Mouse (Mus musculus): ENCODE data around the gene 4632433K11Rik. TPM values are rescaled to one million over a fixed set of nuclear protein-coding genes. Genes with fewer than 3 reads are reported as not detected.
"Not testable (repeated sequence)": the region's sequence is repeated elsewhere in the genome, so short reads cannot be mapped to it uniquely, and the experiment has no call there.

Gene 4632433K11Rik
- total RNA-seq, 2 experiments from 2014 or later = not detected

GRCm38 (mm10) chr7:5052931-5053343, 19.0 kb downstream of the 4632433K11Rik start:
- ATAC-seq (replicated peaks; ENCODE audit: low FRiP score, poor library complexity, severe bottlenecking) = no peak

DNA sequence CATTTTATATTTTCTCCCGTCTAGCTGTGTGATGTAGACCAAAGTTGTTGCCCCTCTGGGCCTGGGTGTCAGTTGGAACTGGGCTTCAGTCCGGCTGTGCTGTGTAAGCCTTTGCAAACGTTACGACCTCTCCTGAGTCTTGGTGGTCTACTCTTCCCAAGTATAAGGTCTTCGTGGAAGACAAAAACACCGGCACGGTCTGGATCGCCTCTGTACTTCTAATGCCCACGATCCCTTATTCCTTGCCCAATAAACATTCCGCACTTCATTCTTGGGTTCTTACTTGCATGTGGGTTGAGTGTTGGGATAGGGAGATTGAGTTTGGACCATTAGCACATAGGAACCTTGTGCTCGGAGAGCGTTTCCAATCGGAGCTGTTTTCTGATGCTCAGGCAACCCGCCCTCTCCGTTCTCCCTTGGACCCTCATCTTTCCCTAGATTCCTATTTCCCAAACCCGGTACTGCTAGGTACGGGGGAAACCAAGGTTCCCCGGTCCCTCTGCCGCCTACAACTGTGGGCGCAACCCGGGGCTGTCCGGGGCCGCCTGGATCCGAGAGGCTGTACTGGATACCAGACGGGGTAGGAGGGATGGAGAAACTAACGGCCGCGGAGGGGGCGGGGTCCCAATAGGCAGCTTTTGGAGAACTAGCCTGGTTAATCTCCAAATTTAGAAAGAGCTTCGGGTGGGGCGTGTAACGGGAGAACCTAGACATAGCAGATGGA, 19.7 kb downstream of the 4632433K11Rik start:
- ATAC-seq (replicated peaks; ENCODE audit: low FRiP score, poor library complexity, severe bottlenecking) = no peak

GRCm38 (mm10) chr7:5056651-5057263, 22.8 kb downstream of the 4632433K11Rik start:
- no peak for ATAC-seq (replicated peaks; ENCODE audit: low FRiP score, poor library complexity, severe bottlenecking)

DNA sequence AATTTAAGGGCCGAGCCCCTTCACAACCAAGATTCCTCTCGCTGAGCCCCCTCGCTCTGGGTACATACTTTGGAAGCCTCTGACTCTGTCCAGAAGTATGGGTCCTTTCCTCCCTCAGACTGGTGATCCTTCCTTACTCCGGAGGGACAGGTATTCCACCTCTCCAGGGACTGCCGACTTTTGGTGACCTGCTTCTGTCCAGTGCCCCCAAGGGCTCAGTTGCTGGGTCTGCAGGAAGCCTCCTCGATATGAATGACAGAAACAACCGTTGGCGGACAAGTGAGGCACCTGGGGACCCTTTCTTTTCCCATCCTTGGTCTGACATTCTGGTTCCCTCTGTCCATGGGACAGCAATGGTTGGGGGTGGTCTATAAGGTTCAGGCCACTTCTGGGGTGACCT, 23.5 kb downstream of the 4632433K11Rik start:
- no peak for ATAC-seq (replicated peaks; ENCODE audit: low FRiP score, poor library complexity, severe bottlenecking)

DNA sequence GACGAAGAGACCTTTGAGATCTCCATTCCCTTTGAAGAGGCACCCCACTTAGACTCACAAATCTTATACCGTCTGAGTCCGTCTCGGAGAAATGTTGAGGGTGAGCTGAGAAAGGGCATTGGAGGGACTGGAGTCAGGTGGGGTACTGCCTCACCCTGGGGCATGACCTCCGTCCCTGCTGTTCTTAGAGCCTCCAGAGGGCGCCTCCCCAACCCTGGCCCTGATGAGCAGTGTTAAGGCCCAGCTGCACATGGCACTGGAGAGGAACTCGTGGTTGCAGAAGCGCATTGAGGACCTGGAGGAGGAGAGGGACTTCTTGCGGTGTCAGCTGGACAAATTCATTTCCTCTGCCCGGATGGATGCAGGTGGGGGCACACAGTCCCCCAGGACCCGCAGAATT, 23.9 kb downstream of the 4632433K11Rik start:
- ATAC-seq (replicated peaks; ENCODE audit: low FRiP score, poor library complexity, severe bottlenecking) = no peak

DNA sequence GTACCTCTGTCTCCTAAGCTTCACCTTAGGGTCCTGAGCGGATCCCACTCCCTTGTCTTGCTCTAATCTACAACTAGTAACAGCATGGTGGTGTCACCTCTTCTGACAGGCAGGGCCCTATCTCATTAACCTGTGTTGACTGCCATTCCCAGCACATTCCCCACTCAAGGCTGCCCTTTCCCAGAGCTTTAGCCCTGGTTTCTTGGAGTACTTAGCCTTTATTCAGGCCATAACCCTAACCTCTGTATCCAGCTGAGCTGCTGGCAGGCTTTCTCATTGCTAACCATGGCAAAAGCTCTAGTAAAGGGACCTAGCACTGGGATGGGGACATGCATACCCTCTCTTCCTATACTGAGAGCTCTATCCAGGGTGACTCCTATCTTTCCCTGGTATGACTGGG, 24.7 kb downstream of the 4632433K11Rik start:
- no peak for ATAC-seq (replicated peaks; ENCODE audit: low FRiP score, poor library complexity, severe bottlenecking)

DNA sequence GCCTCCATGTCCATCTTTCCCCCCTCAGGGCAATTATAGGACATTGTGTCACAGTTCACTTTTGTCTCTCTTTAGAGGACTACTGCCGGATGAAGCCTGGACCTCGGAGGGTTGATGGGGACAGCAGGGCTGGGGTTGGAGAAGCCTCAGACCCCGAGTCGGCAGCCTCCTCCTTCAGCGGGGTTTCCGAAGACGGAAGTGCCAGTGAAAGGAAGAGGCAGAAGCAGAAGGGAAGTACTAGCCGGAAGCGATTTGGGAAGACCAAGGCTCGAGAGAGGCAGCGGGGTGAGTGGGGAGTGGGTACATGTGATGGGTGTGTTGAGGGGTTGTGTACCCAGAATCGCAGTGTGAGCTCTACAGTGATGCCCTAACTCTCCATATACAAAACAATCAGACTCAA, 25.5 kb downstream of the 4632433K11Rik start:
- ATAC-seq (replicated peaks; ENCODE audit: low FRiP score, poor library complexity, severe bottlenecking) = no peak

GRCm38 (mm10) chr7:5060239-5060731, 26.4 kb downstream of the 4632433K11Rik start:
- ATAC-seq (replicated peaks; ENCODE audit: low FRiP score, poor library complexity, severe bottlenecking) = peak; percentile 60

DNA sequence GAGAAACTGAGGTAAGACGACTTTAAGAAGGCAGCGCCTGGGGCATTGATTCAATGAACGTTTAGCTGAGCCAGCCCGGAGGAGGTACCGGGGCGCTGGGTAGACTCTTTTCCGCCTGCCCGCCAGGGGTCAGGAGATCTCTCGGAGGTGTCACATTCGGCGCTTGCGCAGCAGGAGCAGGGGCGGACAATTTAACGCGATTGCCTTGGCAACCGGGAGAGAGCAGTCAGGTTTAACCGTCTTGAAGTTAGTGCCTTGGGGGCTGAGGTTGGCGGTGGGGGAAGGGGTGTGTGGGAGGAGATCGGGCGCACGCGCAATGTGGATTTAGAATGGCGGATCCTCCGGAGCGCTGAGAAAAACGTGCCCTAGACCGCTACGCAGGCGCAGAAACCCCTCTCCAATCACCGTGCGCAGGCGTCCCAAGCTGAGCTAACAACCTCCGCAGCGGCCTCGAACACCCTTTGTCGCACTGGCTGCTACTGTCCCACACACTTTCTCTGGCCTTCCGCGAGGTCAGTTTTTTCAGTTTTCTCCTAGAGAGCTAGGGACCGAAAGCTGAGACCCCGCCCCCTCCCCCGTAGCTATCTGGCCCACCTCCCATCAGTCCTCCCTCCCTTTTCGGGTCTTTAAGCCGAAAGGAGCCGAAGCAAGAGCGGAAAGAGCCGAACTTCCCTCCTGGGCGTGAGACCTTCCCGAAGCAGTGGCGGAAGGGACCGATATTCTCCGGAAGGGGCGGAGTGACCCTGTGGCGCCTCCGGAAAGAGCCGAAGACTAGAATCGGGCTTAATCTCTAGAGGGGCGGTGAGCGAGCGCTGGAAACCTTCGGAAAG, 27.2 kb downstream of the 4632433K11Rik start:
- peak; percentile 80 for ATAC-seq (replicated peaks; ENCODE audit: low FRiP score, poor library complexity, severe bottlenecking)

GRCm38 (mm10) chr7:5061774-5062359, 27.9 kb downstream of the 4632433K11Rik start, which contains the start of gene U2af2:
Gene U2af2, plus strand, starts transcription at chr7:5062143.
- peak; percentile 67 for ATAC-seq (replicated peaks; ENCODE audit: low FRiP score, poor library complexity, severe bottlenecking)

- peak; percentile 13; the same call in 1 of the 2 replicates for ATAC-seq (replicated peaks; ENCODE audit: low FRiP score, poor library complexity, severe bottlenecking)
Observed at GRCm38 (mm10) chr7:5062360-5063001, 28.6 kb downstream of the 4632433K11Rik start.

- ATAC-seq (replicated peaks; ENCODE audit: low FRiP score, poor library complexity, severe bottlenecking) = no peak
Observed at GRCm38 (mm10) chr7:5064886-5065285, 31.0 kb downstream of the 4632433K11Rik start.

DNA sequence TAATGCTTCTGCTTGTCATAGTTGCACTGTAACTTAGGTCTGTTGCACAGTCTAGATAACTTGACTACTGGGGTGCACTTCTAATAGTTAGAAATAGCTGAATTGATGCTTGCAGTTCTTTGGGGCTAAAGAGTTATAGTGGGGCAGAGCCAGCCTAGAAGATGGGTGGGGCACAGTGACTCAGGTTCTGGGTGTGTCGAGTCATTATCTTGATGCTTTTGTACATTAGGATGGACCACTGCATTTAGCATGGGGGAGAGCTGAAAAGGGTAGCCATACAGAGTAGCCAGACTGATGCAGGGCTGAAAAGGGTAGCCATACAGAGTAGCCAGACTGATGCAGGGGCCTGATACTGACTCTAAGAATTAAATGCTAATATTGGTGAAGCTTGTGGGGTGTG, 39.7 kb downstream of the 4632433K11Rik start:
- ATAC-seq (replicated peaks; ENCODE audit: low FRiP score, poor library complexity, severe bottlenecking) = peak; percentile 89

- no peak for ATAC-seq (replicated peaks; ENCODE audit: low FRiP score, poor library complexity, severe bottlenecking)
Observed at GRCm38 (mm10) chr7:5074984-5075383, 41.1 kb downstream of the 4632433K11Rik start.

DNA sequence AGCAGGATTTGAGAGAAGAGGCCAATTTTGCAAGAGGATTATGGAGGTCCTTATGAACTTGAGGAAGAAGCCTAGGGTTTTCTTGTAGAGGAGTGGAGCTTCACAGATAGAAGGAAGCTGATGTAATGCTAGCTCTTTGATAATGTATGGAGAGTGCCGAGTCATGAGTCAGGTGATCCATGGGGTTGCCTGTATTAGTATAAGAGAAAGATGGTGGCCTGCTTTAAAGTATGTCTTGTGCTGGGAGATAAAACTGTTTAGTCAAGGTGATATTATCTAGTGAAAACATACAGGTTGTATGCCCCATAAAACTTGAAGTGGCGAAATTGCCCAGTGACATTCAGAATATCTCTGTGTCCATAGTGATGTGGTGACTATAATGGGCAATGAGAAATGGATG, 43.0 kb downstream of the 4632433K11Rik start:
- ATAC-seq (replicated peaks; ENCODE audit: low FRiP score, poor library complexity, severe bottlenecking) = no peak

- not testable (repeated sequence) for ATAC-seq (replicated peaks; ENCODE audit: low FRiP score, poor library complexity, severe bottlenecking)
Observed at GRCm38 (mm10) chr7:5079365-5080009, 45.6 kb downstream of the 4632433K11Rik start.

DNA sequence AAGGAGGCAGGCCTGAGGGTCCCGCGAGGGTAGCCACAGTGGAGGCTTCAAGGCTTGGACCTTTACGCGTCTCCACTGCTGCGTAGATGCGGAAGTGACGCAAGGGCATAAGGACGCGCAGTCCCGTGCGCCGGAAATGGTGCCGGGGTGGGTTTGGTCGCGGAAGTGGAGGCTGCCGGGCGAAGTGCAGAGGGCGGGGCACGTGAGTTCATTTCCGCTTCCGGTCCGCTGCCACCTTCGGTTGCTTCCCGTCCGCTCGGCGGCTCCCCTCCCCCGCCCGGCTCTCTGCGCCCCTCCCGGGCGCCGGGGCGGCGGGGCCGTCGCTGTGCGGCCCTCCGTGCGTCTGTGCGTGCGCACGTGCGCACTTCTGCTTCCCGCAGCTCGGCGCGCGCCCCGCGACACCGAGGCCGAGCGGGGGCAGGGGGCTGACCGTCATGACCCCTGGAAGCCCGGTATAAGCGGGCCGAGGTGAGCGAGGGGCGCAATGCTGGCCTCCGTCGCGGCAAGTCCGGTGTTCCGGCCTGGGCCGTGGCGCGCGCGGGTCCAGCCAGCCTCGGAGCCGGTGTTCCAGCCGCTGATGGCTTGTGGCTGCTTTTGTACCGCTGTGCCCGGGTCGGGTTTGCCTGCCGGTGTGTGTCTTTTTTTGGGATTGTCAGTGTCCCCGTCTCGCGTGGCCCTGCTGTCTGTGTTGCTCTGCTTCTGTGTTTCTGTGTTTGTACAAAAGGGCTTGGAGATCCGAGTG, 46.3 kb downstream of the 4632433K11Rik start, which contains the start of gene Epn1:
Epn1 (plus strand) TSS at position 226 of the 742 bp plus-strand sequence.
- peak; percentile 92 for ATAC-seq (replicated peaks; ENCODE audit: low FRiP score, poor library complexity, severe bottlenecking)

- no peak for ATAC-seq (replicated peaks; ENCODE audit: low FRiP score, poor library complexity, severe bottlenecking)
Observed at GRCm38 (mm10) chr7:5080815-5081214, 46.9 kb downstream of the 4632433K11Rik start.
